8 mouse cellular contexts compared by ENCODE assay signal in the genomic region with DNA sequence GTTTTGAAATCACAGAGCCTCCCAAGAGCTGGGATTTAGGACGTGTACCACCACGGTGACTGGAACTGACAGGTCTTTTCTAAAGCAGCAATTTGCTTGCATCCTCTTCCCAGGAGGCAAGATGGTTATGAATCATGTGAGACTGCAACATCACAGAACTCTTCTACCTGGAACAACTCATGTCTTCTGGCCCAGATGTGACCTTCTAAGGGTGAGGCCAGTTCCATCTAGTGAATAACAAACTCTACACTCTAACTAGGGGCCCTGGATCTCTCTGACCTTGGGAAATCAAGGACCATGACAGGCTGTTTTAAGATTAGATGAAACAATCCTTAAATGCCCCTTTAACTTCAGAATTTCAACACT. TPM values are rescaled to one million over a fixed set of nuclear protein-coding genes. Genes with fewer than 3 reads are reported as not detected.
A peak's percentile ranks its signal among the peaks of the same experiment; 100 is the strongest.
DNase-seq lines count a peak whose midpoint lies in the region; ATAC-seq and TF ChIP-seq lines count a peak whose summit lies in the region.

No protein-coding gene starts in this region.

- no peak overlapping the region for H3K27ac ChIP-seq in embryonic facial prominence, embryonic 10.5 days (replicated peaks)
- H3K27ac ChIP-seq in intestine, embryonic 15.5 days, result no peak overlapping the region; the same call in 1 of the 2 replicates
- no peak overlapping the region for H3K27ac ChIP-seq in midbrain, embryonic 13.5 days
- H3K27ac ChIP-seq in thymus, adult 2 months (ENCODE audit: control insufficient read depth, insufficient read depth, low read length), result no peak overlapping the region

- DNase-seq in cerebellum, adult 9-11 months, result peak; percentile 17
- no peak for DNase-seq in embryonic facial prominence, embryonic 10.5 days (ENCODE audit: low spot score)
- DNase-seq in gastrocnemius, adult 18-20 months (ENCODE audit: low spot score), result no peak
- no peak for DNase-seq in layer of hippocampus, adult 8-10 months (ENCODE audit: low spot score in 2 of 2)
- DNase-seq in thymus, adult 2 months, result no peak

- no peak for TF ChIP-seq POLR2A in thymus, adult 2 months (IDR thresholded peaks at IDR 0.05; ENCODE audit: control insufficient read depth, extremely low read depth, insufficient read depth, low read length, poor library complexity)

- no peaks in the 10 kb centered on the region for H3K9me3 ChIP-seq in embryonic facial prominence, embryonic 10.5 days
- H3K9me3 ChIP-seq in intestine, embryonic 15.5 days, result no peaks in the 10 kb centered on the region
- H3K9me3 ChIP-seq in midbrain, embryonic 13.5 days, result no peaks in the 10 kb centered on the region

- H3K9ac ChIP-seq in intestine, embryonic 15.5 days, result no peak overlapping the region
- peak overlapping the region; percentile 51; the same call in 1 of the 2 replicates for H3K9ac ChIP-seq in midbrain, embryonic 13.5 days (replicated peaks)

- peak overlapping the region; percentile 69; the same call in 1 of the 2 replicates for H3K4me3 ChIP-seq in embryonic facial prominence, embryonic 10.5 days
- 0 out of 2 replicates have a peak overlapping the region, but pooled peaks have one; percentile 2 for H3K4me3 ChIP-seq in intestine, embryonic 15.5 days (replicated peaks)
- peak overlapping the region; percentile 84; the same call in 1 of the 2 replicates for H3K4me3 ChIP-seq in midbrain, embryonic 13.5 days (replicated peaks)
- H3K4me3 ChIP-seq in thymus, adult 2 months (ENCODE audit: control insufficient read depth, insufficient read depth, low read length), result no peak overlapping the region

- H3K27me3 ChIP-seq in embryonic facial prominence, embryonic 10.5 days (replicated peaks; ENCODE audit: low read depth, poor library complexity, severe bottlenecking), result no peaks in the 10 kb centered on the region
- H3K27me3 ChIP-seq in intestine, embryonic 15.5 days (replicated peaks), result no peaks in the 10 kb centered on the region
- no peaks in the 10 kb centered on the region for H3K27me3 ChIP-seq in midbrain, embryonic 13.5 days
- H3K27me3 ChIP-seq in thymus, adult 2 months (ENCODE audit: control insufficient read depth, insufficient read depth, low read length), result no peaks in the 10 kb centered on the region

- peak overlapping the region; percentile 24 for H3K4me2 ChIP-seq in intestine, embryonic 15.5 days (replicated peaks)
- peak overlapping the region; percentile 43 for H3K4me2 ChIP-seq in midbrain, embryonic 13.5 days (replicated peaks)

- peaks cover 23% of the 10 kb centered on the region for H3K36me3 ChIP-seq in embryonic facial prominence, embryonic 10.5 days (replicated peaks)
- no peaks in the 10 kb centered on the region for H3K36me3 ChIP-seq in intestine, embryonic 15.5 days
- H3K36me3 ChIP-seq in midbrain, embryonic 13.5 days, result peaks cover 8% of the 10 kb centered on the region
- H3K36me3 ChIP-seq in thymus, adult 2 months (ENCODE audit: control insufficient read depth, insufficient read depth, low read length), result peaks cover 7% of the 10 kb centered on the region

- peaks cover 20% of the 10 kb centered on the region for H3K4me1 ChIP-seq in embryonic facial prominence, embryonic 10.5 days
- peaks cover 11% of the 10 kb centered on the region for H3K4me1 ChIP-seq in intestine, embryonic 15.5 days (replicated peaks)
- H3K4me1 ChIP-seq in midbrain, embryonic 13.5 days (replicated peaks), result peaks cover 30% of the 10 kb centered on the region
- H3K4me1 ChIP-seq in thymus, adult 2 months (replicated peaks; ENCODE audit: control insufficient read depth, insufficient read depth, low read length), result peaks cover 8% of the 10 kb centered on the region

- TF ChIP-seq CTCF in thymus, adult 2 months (IDR thresholded peaks at IDR 0.05; ENCODE audit: borderline replicate concordance, control insufficient read depth, extremely low read depth, insufficient read depth, low read length, poor library complexity), result no peak

- WGBS in embryonic facial prominence, embryonic 10.5 days, result 90% methylated on average over 2 of the region's 2 CpGs
- WGBS in intestine, embryonic 15.5 days, result 89% methylated on average over 2 of the region's 2 CpGs
- 43% methylated on average over 2 of the region's 2 CpGs for WGBS in midbrain, embryonic 13.5 days
- WGBS in thymus, adult 2 months, result 49% methylated on average over 2 of the region's 2 CpGs

- ATAC-seq in cerebellum, adult (ENCODE audit: insufficient number of reproducible peaks, low FRiP score, low TSS enrichment), result no peak
- ATAC-seq in intestine, embryonic 15.5 days, result no peak
- no peak for ATAC-seq in midbrain, embryonic 13.5 days

RNA-seq across cellular contexts. Expression of a gene that starts 1.9 kb away (rescaled TPM):
- 9.5 and 10.7 TPM in 2 replicates for polyA plus RNA-seq in embryonic facial prominence, embryonic 10.5 days (2016; fragmentation: Nextera tagmentation; extraction: Ambion mirVana)
- polyA plus RNA-seq in intestine, embryonic 15.5 days (2015; fragmentation: Nextera tagmentation; extraction: Ambion mirVana), result 6.1 and 7.2 TPM in 2 replicates
- polyA plus RNA-seq in midbrain, embryonic 13.5 days (2015; fragmentation: Nextera tagmentation; extraction: Ambion mirVana), result 12.6 and 13.1 TPM in 2 replicates
- 1 to 10 TPM; 2.4 TPM for total RNA-seq in gastrocnemius, adult 18-20 months (2021)
- 10 to 100 TPM; 12.1 to 16.9 (median 13.8) TPM for total RNA-seq in layer of hippocampus, adult 8-10 months (2022)
- polyA plus RNA-seq in thymus, adult 2 months (2012; rRNA removed), result 2.7 and 4.0 TPM in 2 replicates

RNA-seq across cellular contexts. Expression of a gene that starts 2.1 kb away (rescaled TPM):
- polyA plus RNA-seq in embryonic facial prominence, embryonic 10.5 days (2016; fragmentation: Nextera tagmentation; extraction: Ambion mirVana), result 405 and 408 TPM in 2 replicates
- polyA plus RNA-seq in intestine, embryonic 15.5 days (2015; fragmentation: Nextera tagmentation; extraction: Ambion mirVana), result 556 and 583 TPM in 2 replicates
- 466 and 472 TPM in 2 replicates for polyA plus RNA-seq in midbrain, embryonic 13.5 days (2015; fragmentation: Nextera tagmentation; extraction: Ambion mirVana)
- 100 to 1,000 TPM; 715 to 809 TPM for total RNA-seq in gastrocnemius, adult 18-20 months (2021)
- 100 to 1,000 TPM; 648 to 912 (median 773) TPM for total RNA-seq in layer of hippocampus, adult 8-10 months (2022)
- polyA plus RNA-seq in thymus, adult 2 months (2012; rRNA removed), result 147 and 191 TPM in 2 replicates
